Mouse (Mus musculus) intestine, postnatal 0 days (tissue): ENCODE measurements around the gene 4933414I15Rik. TPM values are rescaled to one million over a fixed set of nuclear protein-coding genes. Genes with fewer than 3 reads are reported as not detected.

Experiments used
- ATAC-seq: fragments of 200-750 bp; cut with Nextera tagmentation; 2 replicates; pipeline ENCODE4 v1.8.0; 2017; ENCODE audit warnings: mild to moderate bottlenecking, moderate TSS enrichment, moderate library complexity
- H3K27ac ChIP-seq: fragments of 300-500 bp; sonication (generic); 2 replicates; pipeline ENCODE4 v1.5.1; 2014; ENCODE audit warnings: mild to moderate bottlenecking, low read depth, low read length, moderate library complexity
- H3K27me3 ChIP-seq: fragments of 300-500 bp; sonication (generic); replicated peaks from 2 replicates; pipeline ENCODE4 v1.6.1; 2014; ENCODE audit warnings: low read length, mixed read lengths; ENCODE audit not compliant: control insufficient read depth, insufficient read depth
- H3K36me3 ChIP-seq: fragments of 300-500 bp; sonication (generic); 2 replicates; pipeline ENCODE4 v1.6.1; 2014; ENCODE audit warnings: mild to moderate bottlenecking, moderate library complexity; ENCODE audit not compliant: control insufficient read depth, insufficient read depth
- H3K4me1 ChIP-seq: fragments of 300-500 bp; sonication (generic); replicated peaks from 2 replicates; pipeline ENCODE4 v1.6.1; 2014; ENCODE audit warnings: antibody characterized with exemption, low read length, mixed read lengths; ENCODE audit not compliant: control insufficient read depth, insufficient read depth
- H3K4me2 ChIP-seq: fragments of 300-500 bp; sonication (generic); replicated peaks from 2 replicates; pipeline ENCODE4 v1.6.1; 2014; ENCODE audit warnings: low read depth, mild to moderate bottlenecking, moderate library complexity
- H3K4me3 ChIP-seq: fragments of 300-500 bp; sonication (generic); 2 replicates; pipeline ENCODE4 v1.5.1; 2014; ENCODE audit warnings: low read depth, low read length
- H3K9ac ChIP-seq: fragments of 300-500 bp; sonication (generic); 2 replicates; pipeline ENCODE4 v1.6.1; 2014; ENCODE audit warnings: mild to moderate bottlenecking, low read depth, low read length
- H3K9me3 ChIP-seq: fragments of 300-500 bp; sonication (generic); 2 replicates; pipeline ENCODE4 v1.6.1; 2016; ENCODE audit warnings: mixed run types; ENCODE audit not compliant: control insufficient read depth
- CTCF ChIP-seq: sonication (generic); IDR thresholded peaks from 2 replicates; pipeline ENCODE4 v1.5.1; 2016; ENCODE audit warnings: low read depth, mild to moderate bottlenecking, control low read depth, antibody characterized with exemption, moderate library complexity
- WGBS: fragments of 180-500 bp; shearing (Covaris S2); extraction: QIAGEN DNeasy Blood & Tissue Kit; methylation state at CpG from one replicate; pipeline ENCODE4 v1.1.7; 2014; 5-methylcytosine and 5-hydroxymethylcytosine counted together
- polyA plus RNA-seq: library from polyadenylated mRNA; unstranded; fragments of >200 nt; fragmentation: Nextera tagmentation; extraction: Ambion mirVana; gene quantifications from 2 replicates; pipeline ENCODE4 v1.2.1, GENCODE M21; 2015

4933414I15Rik gene
- polyA plus RNA-seq, 1 experiment from 2014 or later = not detected

- Histone ChIP-seq H3K27me3 (no peaks in the 10 kb centered on the region), H3K4me2 (no peak overlapping the region), H3K4me1 (no peaks in the 10 kb centered on the region), H3K4me3 (no peak overlapping the region), H3K27ac (no peak overlapping the region), H3K9me3 (no peaks in the 10 kb centered on the region), H3K9ac (no peak overlapping the region), H3K36me3 (no peaks in the 10 kb centered on the region)
- TF ChIP-seq CTCF = no peak
- no peak for ATAC-seq
- 59% methylated on average over 14 of the region's 14 CpGs for WGBS
Observed at GRCm38 (mm10) chr11:50952290-50952689, 8.7 kb upstream of the 4933414I15Rik start.

GRCm38 (mm10) chr11:50942386-50942785 lies 1.2 kb downstream of the 4933414I15Rik start:
- Histone ChIP-seq H3K4me2 (no peak overlapping the region), H3K9ac (no peak overlapping the region), H3K27me3 (no peaks in the 10 kb centered on the region), H3K27ac (no peak overlapping the region), H3K4me1 (no peaks in the 10 kb centered on the region), H3K36me3 (no peaks in the 10 kb centered on the region), H3K4me3 (no peak overlapping the region), H3K9me3 (no peaks in the 10 kb centered on the region)
- no peak for TF ChIP-seq CTCF
- WGBS = 59% methylated on average over 12 of the region's 12 CpGs
- ATAC-seq = no peak

GRCm38 (mm10) chr11:50939621-50940366 lies 3.8 kb downstream of the 4933414I15Rik start:
- ATAC-seq = no peak
- no peaks in the 10 kb centered on the region for H3K36me3 ChIP-seq
- H3K4me2 ChIP-seq = no peak overlapping the region
- no peak overlapping the region for H3K4me3 ChIP-seq
- WGBS = 37% methylated on average over 14 of the region's 14 CpGs
- H3K27ac ChIP-seq = no peak overlapping the region
- H3K4me1 ChIP-seq = no peaks in the 10 kb centered on the region
- H3K9ac ChIP-seq = no peak overlapping the region
- H3K9me3 ChIP-seq = no peaks in the 10 kb centered on the region
- peak; percentile 95 for TF ChIP-seq CTCF
- no peaks in the 10 kb centered on the region for H3K27me3 ChIP-seq

- Histone ChIP-seq H3K9ac (no peak overlapping the region), H3K36me3 (no peaks in the 10 kb centered on the region), H3K4me3 (no peak overlapping the region), H3K4me2 (no peak overlapping the region), H3K4me1 (no peaks in the 10 kb centered on the region), H3K27ac (no peak overlapping the region), H3K27me3 (no peaks in the 10 kb centered on the region), H3K9me3 (no peaks in the 10 kb centered on the region)
- TF ChIP-seq CTCF = no peak
- no peak for ATAC-seq
- WGBS = 72% methylated on average over 8 of the region's 8 CpGs
Observed at GRCm38 (mm10) chr11:50938435-50938834, 5.1 kb downstream of the 4933414I15Rik start.

GRCm38 (mm10) chr11:50932040-50932439 lies 11.5 kb downstream of the 4933414I15Rik start:
- no peak overlapping the region for H3K9ac ChIP-seq
- H3K4me1 ChIP-seq = no peaks in the 10 kb centered on the region
- H3K36me3 ChIP-seq = no peaks in the 10 kb centered on the region
- no peaks in the 10 kb centered on the region for H3K9me3 ChIP-seq
- no peak for TF ChIP-seq CTCF
- peak overlapping the region; percentile 73; the same call in 1 of the 2 replicates for H3K4me3 ChIP-seq
- no peak overlapping the region for H3K27ac ChIP-seq
- H3K27me3 ChIP-seq = 0 out of 2 replicates have a peak, but pooled peaks cover 4% of the 10 kb centered on the region
- H3K4me2 ChIP-seq = peak overlapping the region; percentile 85
- ATAC-seq = no peak
- WGBS = 80% methylated on average over 1 of the region's 1 CpGs

GRCm38 (mm10) chr11:50931451-50931866 lies 12.1 kb downstream of the 4933414I15Rik start, which contains the start of gene Zfp354b:
TSS of gene Zfp354b (minus strand) at chr11:50931633.
- no peak within 1 kb of the TSS for H3K27ac ChIP-seq
- under 1% methylated on average over 18 of the region's 18 CpGs for WGBS
- peak; percentile 87 for ATAC-seq
- H3K27me3 ChIP-seq = 0 out of 2 replicates have a peak, but pooled peaks cover 4% of the 10 kb centered on the region
- H3K9me3 ChIP-seq = no peaks in the 10 kb centered on the region
- H3K4me2 ChIP-seq = peak within 1 kb of the TSS; percentile 85
- peak within 1 kb of the TSS; percentile 41; the same call in 1 of the 2 replicates for H3K9ac ChIP-seq
- TF ChIP-seq CTCF = no peak
- peak within 1 kb of the TSS; percentile 73 for H3K4me3 ChIP-seq
- no peaks in the 10 kb centered on the region for H3K36me3 ChIP-seq
- no peaks in the 10 kb centered on the region for H3K4me1 ChIP-seq
